Mouse (Mus musculus) liver, embryonic 16.5 days (tissue): ENCODE data around the gene Atp2a1. TPM values are rescaled to one million over a fixed set of nuclear protein-coding genes. Genes with fewer than 3 reads are reported as not detected.

Experiments used
- ATAC-seq: fragments of 200-750 bp; cut with Nextera tagmentation; 2 replicates; pipeline ENCODE4 v1.8.0; 2017; ENCODE audit warnings: low read depth, mild to moderate bottlenecking, moderate number of reproducible peaks, moderate library complexity
- H3K27ac ChIP-seq: fragments of 300-500 bp; sonication (generic); 2 replicates; pipeline ENCODE4 v1.5.1; 2014; ENCODE audit warnings: mild to moderate bottlenecking, low read length
- H3K27me3 ChIP-seq: fragments of 300-500 bp; sonication (generic); 2 replicates; pipeline ENCODE4 v1.6.1; 2014; ENCODE audit warnings: low read depth, low read length, mixed read lengths; ENCODE audit not compliant: control insufficient read depth, insufficient read depth
- H3K36me3 ChIP-seq: fragments of 300-500 bp; sonication (generic); 2 replicates; pipeline ENCODE4 v1.6.1; 2014; ENCODE audit warnings: mild to moderate bottlenecking; ENCODE audit not compliant: control insufficient read depth, insufficient read depth
- H3K4me1 ChIP-seq: fragments of 300-500 bp; sonication (generic); 2 replicates; pipeline ENCODE4 v1.6.1; 2014; ENCODE audit warnings: low read depth, low read length, mixed read lengths; ENCODE audit not compliant: control insufficient read depth
- H3K4me2 ChIP-seq: fragments of 300-500 bp; sonication (generic); 2 replicates; pipeline ENCODE4 v1.6.1; 2014; ENCODE audit warnings: low read depth, low read length, mixed read lengths
- H3K4me3 ChIP-seq: fragments of 300-500 bp; sonication (generic); 2 replicates; pipeline ENCODE4 v1.5.1; 2014; ENCODE audit warnings: low read depth, mild to moderate bottlenecking, low read length
- H3K9ac ChIP-seq: fragments of 300-500 bp; sonication (generic); 2 replicates; pipeline ENCODE4 v1.6.1; 2014; ENCODE audit warnings: low read depth, low read length
- H3K9me3 ChIP-seq: fragments of 300-500 bp; sonication (generic); replicated peaks from 2 replicates; pipeline ENCODE4 v1.6.1; 2016; ENCODE audit warnings: low read length; ENCODE audit not compliant: control insufficient read depth
- WGBS: fragments of 180-500 bp; shearing (Covaris S2); extraction: QIAGEN DNeasy Blood & Tissue Kit; methylation state at CpG from one replicate; pipeline ENCODE4 v1.1.7; 2014; ENCODE audit not compliant: insufficient replicate concordance; 5-methylcytosine and 5-hydroxymethylcytosine counted together
- polyA plus RNA-seq: library from polyadenylated mRNA; unstranded; fragments of >200 nt; fragmentation: Nextera tagmentation; extraction: Ambion mirVana; gene quantifications from 2 replicates; pipeline ENCODE4 v1.2.1, GENCODE M21; 2015

Gene Atp2a1
- polyA plus RNA-seq, 1 experiment from 2014 or later = 22.0 TPM

- H3K4me3 ChIP-seq = no peak overlapping the region
Measured at GRCm38 (mm10) chr7:126434726-126435125, 28.2 kb downstream of the Atp2a1 start.

GRCm38 (mm10) chr7:126430167-126430566 is 32.7 kb downstream of the Atp2a1 start:
- H3K36me3 ChIP-seq = no peaks in the 10 kb centered on the region; the same call in 1 of the 2 replicates
- H3K27me3 ChIP-seq = no peaks in the 10 kb centered on the region
- no peak overlapping the region for H3K4me2 ChIP-seq
- no peak overlapping the region for H3K27ac ChIP-seq
- H3K9me3 ChIP-seq = no peaks in the 10 kb centered on the region
- H3K9ac ChIP-seq = no peak overlapping the region
- ATAC-seq = no peak
- no peak overlapping the region for H3K4me3 ChIP-seq
- H3K4me1 ChIP-seq = peaks cover 18% of the 10 kb centered on the region

More at GRCm38 (mm10) chr7:126434726-126435125, 28.2 kb downstream of the Atp2a1 start:
- H3K4me2 ChIP-seq = no peak overlapping the region
- H3K36me3 ChIP-seq = no peaks in the 10 kb centered on the region; the same call in 1 of the 2 replicates
- ATAC-seq = no peak
- H3K27me3 ChIP-seq = no peaks in the 10 kb centered on the region
- no peak overlapping the region for H3K27ac ChIP-seq
- H3K4me1 ChIP-seq = peaks cover 2% of the 10 kb centered on the region
- H3K9ac ChIP-seq = no peak overlapping the region
- 74% methylated on average over 7 of the region's 7 CpGs for WGBS
- H3K9me3 ChIP-seq = no peaks in the 10 kb centered on the region

- WGBS = 38% methylated on average over 15 of the region's 15 CpGs
- no peak for ATAC-seq
Measured at GRCm38 (mm10) chr7:126429503-126429898, 33.4 kb downstream of the Atp2a1 start.

GRCm38 (mm10) chr7:126428631-126429502 is 34.0 kb downstream of the Atp2a1 start, which contains the start of gene Rabep2:
Gene Rabep2 (plus strand): TSS chr7:126428759.
- Histone ChIP-seq H3K36me3 (no peaks in the 10 kb centered on the region), H3K27me3 (no peaks in the 10 kb centered on the region), H3K9me3 (no peaks in the 10 kb centered on the region), H3K4me1 (peaks cover 18% of the 10 kb centered on the region), H3K27ac (peak within 1 kb of the TSS; percentile 69), H3K4me2 (peak within 1 kb of the TSS; percentile 99), H3K4me3 (peak within 1 kb of the TSS; percentile 75), H3K9ac (peak within 1 kb of the TSS; percentile 70)
- peak; percentile 84 for ATAC-seq
- under 1% methylated on average over 82 of the region's 82 CpGs for WGBS

More at GRCm38 (mm10) chr7:126429503-126429898, 33.4 kb downstream of the Atp2a1 start:
- no peaks in the 10 kb centered on the region; the same call in 1 of the 2 replicates for H3K36me3 ChIP-seq
- H3K27ac ChIP-seq = no peak overlapping the region
- peak overlapping the region; percentile 99 for H3K4me2 ChIP-seq
- H3K9me3 ChIP-seq = no peaks in the 10 kb centered on the region
- peak overlapping the region; percentile 70; the same call in 1 of the 2 replicates for H3K9ac ChIP-seq
- H3K4me3 ChIP-seq = peak overlapping the region; percentile 75
- H3K27me3 ChIP-seq = no peaks in the 10 kb centered on the region
- peaks cover 18% of the 10 kb centered on the region for H3K4me1 ChIP-seq

- Histone ChIP-seq H3K4me3 (peak overlapping the region; percentile 75), H3K27ac (peak overlapping the region; percentile 69), H3K27me3 (no peaks in the 10 kb centered on the region), H3K4me2 (peak overlapping the region; percentile 99), H3K9me3 (no peaks in the 10 kb centered on the region), H3K4me1 (peaks cover 18% of the 10 kb centered on the region), H3K36me3 (no peaks in the 10 kb centered on the region), H3K9ac (peak overlapping the region; percentile 70)
- 6% methylated on average over 4 of the region's 4 CpGs for WGBS
- peak; percentile 31; the same call in 1 of the 2 replicates for ATAC-seq
Measured at GRCm38 (mm10) chr7:126428154-126428553, 34.8 kb downstream of the Atp2a1 start.

- 60% methylated on average over 12 of the region's 13 CpGs for WGBS
- no peaks in the 10 kb centered on the region for H3K36me3 ChIP-seq
- no peak overlapping the region for H3K9ac ChIP-seq
- H3K4me3 ChIP-seq = no peak overlapping the region
- ATAC-seq = no peak
- H3K27ac ChIP-seq = no peak overlapping the region
- H3K27me3 ChIP-seq = no peaks in the 10 kb centered on the region
- H3K4me2 ChIP-seq = no peak overlapping the region
- peaks cover 18% of the 10 kb centered on the region for H3K4me1 ChIP-seq
- no peaks in the 10 kb centered on the region for H3K9me3 ChIP-seq
Measured at GRCm38 (mm10) chr7:126427323-126427860, 35.5 kb downstream of the Atp2a1 start.

- ATAC-seq = no peak
- H3K9ac ChIP-seq = no peak overlapping the region
- no peaks in the 10 kb centered on the region for H3K9me3 ChIP-seq
- no peak overlapping the region for H3K27ac ChIP-seq
- no peaks in the 10 kb centered on the region for H3K27me3 ChIP-seq
- 62% methylated on average over 6 of the region's 6 CpGs for WGBS
- H3K4me3 ChIP-seq = no peak overlapping the region
- peaks cover 11% of the 10 kb centered on the region for H3K4me1 ChIP-seq
- H3K36me3 ChIP-seq = no peaks in the 10 kb centered on the region
- no peak overlapping the region for H3K4me2 ChIP-seq
Measured at GRCm38 (mm10) chr7:126424161-126424560, 38.7 kb downstream of the Atp2a1 start.

- H3K4me2 ChIP-seq = no peak overlapping the region
- H3K4me1 ChIP-seq = no peaks in the 10 kb centered on the region
- WGBS = 60% methylated on average over 5 of the region's 5 CpGs
- no peaks in the 10 kb centered on the region for H3K36me3 ChIP-seq
- ATAC-seq = no peak
- H3K27me3 ChIP-seq = no peaks in the 10 kb centered on the region
- H3K9ac ChIP-seq = no peak overlapping the region
- no peak overlapping the region for H3K4me3 ChIP-seq
- no peak overlapping the region for H3K27ac ChIP-seq
- no peaks in the 10 kb centered on the region for H3K9me3 ChIP-seq
Measured at GRCm38 (mm10) chr7:126421756-126422155, 41.2 kb downstream of the Atp2a1 start.

- no peaks in the 10 kb centered on the region for H3K27me3 ChIP-seq
- no peak overlapping the region for H3K27ac ChIP-seq
- ATAC-seq = no peak
- H3K36me3 ChIP-seq = no peaks in the 10 kb centered on the region
- H3K4me1 ChIP-seq = no peaks in the 10 kb centered on the region
- H3K4me3 ChIP-seq = no peak overlapping the region
- no peak overlapping the region for H3K4me2 ChIP-seq
- H3K9ac ChIP-seq = no peak overlapping the region
- H3K9me3 ChIP-seq = no peaks in the 10 kb centered on the region
- 41% methylated on average over 3 of the region's 3 CpGs for WGBS
Measured at GRCm38 (mm10) chr7:126418496-126418895, 44.4 kb downstream of the Atp2a1 start.
